Mouse (Mus musculus) adrenal gland, adult (tissue): ENCODE results near the gene Eps8l1.

ENCODE experiments used
- DNase-seq, 2 experiments: peaks; one replicate each; pipeline ENCODE4 v3.0.0; 2022 to 2023; ENCODE audit warnings: low spot score in 1 of 2; ENCODE audit not compliant: inconsistent age in 2 of 2

Gene Eps8l1

DNA sequence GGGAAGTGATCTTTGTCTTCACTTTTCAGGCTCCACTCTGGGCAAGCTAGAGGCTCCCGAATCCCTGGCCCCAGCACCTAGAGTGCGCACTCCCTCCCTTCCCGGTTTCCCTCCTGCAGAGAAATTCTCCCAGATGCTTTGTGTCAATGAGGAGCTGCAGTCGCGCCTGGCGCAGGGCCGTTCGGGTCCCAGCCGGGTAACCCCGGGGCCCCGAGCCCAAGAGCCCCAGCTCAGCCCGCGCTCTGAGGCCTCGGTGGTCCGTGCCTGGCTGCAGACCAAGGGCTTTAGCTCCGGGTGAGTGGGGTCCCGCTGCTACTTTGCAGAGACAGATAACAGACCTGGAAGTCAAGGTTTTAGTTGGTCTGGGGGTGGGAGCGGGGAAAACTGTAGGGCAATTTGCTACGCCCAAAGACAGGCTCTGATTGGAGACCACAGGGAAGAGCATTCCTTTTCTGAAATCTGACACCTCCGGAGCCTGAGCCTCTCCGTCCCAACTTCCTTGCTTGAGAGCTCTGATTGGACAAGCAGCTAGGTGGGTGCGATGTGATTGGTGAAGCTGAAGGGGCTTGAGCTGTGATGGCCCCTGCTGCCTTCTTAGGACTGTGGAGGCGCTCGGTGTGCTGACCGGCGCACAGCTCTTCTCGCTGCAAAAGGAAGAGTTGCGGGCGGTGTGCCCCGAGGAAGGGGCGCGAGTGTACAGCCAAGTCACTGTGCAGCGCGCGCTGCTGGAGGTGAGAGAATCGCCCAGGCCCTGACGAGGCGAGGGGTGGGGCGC is 17.7 kb downstream of the Eps8l1 start:
- peak; percentile 85 to 91 for DNase-seq

- no peak for DNase-seq
These were observed 18.4 kb downstream of the Eps8l1 start for GRCm38 (mm10) chr7:4478796-4479291.

- peak in 1 of 2 experiments; percentile 70 for DNase-seq
These were observed 19.2 kb downstream of the Eps8l1 start for GRCm38 (mm10) chr7:4479674-4480073.

- peak in 1 of 2 experiments; percentile 20 for DNase-seq
These were observed 21.8 kb downstream of the Eps8l1 start for GRCm38 (mm10) chr7:4482281-4482680.

DNA sequence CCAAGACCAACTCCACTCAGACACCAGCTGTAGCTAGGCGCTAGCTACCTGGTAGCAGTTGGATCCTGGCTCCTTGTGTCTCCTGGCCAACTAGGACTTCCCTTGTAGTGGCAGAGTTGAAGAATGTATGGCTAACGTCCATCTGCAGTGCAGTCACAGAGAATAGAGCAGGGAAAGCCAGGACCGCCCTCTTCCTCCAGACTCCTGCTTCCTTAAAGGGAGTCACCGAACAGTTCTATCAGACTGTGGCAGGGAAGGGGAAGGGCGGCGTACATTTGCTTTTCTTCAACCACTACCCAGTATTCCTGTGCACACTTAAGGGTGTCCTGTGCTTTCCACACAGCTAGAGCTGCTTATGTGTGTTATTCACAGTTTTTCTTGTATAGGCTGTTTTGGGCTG is 30.8 kb downstream of the Eps8l1 start:
- DNase-seq = no peak

- no peak for DNase-seq
These were observed 32.1 kb downstream of the Eps8l1 start for GRCm38 (mm10) chr7:4492284-4493224.

DNA sequence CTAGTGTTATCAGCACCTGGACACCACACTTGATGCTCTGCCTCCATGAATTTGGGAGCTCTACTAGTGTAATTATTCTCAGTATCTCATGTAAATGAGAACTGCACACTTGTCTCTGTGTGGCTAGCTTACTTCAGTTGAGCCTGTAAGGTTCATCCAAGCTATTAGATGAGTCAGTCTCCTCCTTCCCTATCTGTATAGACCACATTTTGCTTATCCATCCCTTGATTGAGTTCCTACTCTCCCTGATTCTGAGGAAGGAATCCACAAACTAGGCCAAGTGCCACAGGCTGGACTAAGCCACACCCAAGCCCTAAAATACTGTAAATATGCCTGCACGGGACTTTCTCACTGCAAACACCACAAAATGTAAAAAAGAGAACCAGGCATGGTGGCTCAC is 33.5 kb downstream of the Eps8l1 start:
- DNase-seq = no peak

DNA sequence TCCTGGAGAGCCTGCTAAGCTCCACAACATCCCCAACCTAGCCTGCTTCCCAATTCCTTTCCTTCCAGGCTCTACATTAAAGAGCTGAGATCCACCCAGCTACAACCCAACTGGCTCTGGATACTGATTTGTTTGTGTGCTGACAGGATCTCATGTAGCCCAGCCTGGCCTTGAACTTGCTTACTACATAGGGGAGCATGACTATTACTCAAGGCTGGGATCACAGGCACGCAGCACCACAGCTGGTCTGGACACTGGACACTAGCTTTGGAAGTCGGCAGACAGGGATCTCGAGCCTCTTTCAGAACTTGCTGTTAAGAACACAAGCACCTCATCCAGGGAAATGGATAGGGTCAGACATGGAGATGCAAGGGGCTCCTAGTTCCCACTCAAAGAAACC is 36.0 kb downstream of the Eps8l1 start:
- DNase-seq = peak; percentile 69 to 81

GRCm38 (mm10) chr7:4497271-4497903 is 36.9 kb downstream of the Eps8l1 start:
- no peak for DNase-seq

- DNase-seq = peak; percentile 80 to 81
These were observed 37.8 kb downstream of the Eps8l1 start for GRCm38 (mm10) chr7:4498251-4498650.

DNA sequence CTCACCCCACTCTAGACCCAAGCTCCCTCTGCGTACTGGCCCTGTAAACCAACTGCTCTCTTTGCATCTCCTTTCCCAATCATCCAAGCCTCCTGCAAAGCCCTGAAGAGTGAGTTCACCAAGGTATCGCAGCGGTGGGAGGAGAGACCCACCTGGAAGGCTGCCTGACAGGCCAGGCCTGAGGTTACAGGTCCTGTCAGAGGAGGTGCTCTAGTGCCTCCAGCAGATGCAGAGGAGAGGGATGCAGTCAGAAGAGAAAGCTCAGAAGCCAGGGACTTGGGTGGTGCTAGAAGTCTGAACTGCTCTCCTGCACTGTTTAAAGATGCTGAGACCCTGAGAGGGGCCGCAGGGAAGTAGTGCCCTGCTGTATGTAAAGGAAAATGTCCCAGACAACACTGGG is 38.6 kb downstream of the Eps8l1 start:
- no peak for DNase-seq

DNA sequence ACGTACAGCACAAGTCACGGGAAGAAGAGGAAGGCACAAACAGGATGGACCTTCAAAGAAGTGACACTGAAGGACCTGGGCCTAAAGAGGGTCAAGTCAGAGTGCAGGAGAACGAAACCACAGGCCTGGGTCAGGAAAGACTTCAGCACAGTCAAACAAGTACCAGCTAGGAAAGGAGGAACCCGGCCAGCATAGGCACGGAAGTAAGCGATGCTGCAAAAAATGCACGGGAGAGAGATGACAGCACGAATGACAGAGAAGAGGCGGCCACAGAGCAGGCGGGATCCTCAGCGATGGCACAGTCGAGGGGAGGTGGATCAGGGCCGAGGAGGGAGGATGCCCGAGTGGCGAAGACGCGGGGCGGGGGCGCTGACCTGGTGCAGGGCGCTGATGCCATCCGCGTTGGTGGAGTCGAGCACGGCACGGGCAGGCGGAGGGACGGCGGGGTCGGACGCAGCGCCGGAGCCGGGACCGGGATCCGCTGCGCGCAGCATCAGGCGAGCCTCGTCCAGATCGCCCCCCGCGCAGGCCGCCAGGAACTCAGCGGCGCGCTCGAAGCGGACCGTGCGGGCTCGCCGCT is 40.5 kb downstream of the Eps8l1 start:
- DNase-seq = peak; percentile 75 to 87

DNA sequence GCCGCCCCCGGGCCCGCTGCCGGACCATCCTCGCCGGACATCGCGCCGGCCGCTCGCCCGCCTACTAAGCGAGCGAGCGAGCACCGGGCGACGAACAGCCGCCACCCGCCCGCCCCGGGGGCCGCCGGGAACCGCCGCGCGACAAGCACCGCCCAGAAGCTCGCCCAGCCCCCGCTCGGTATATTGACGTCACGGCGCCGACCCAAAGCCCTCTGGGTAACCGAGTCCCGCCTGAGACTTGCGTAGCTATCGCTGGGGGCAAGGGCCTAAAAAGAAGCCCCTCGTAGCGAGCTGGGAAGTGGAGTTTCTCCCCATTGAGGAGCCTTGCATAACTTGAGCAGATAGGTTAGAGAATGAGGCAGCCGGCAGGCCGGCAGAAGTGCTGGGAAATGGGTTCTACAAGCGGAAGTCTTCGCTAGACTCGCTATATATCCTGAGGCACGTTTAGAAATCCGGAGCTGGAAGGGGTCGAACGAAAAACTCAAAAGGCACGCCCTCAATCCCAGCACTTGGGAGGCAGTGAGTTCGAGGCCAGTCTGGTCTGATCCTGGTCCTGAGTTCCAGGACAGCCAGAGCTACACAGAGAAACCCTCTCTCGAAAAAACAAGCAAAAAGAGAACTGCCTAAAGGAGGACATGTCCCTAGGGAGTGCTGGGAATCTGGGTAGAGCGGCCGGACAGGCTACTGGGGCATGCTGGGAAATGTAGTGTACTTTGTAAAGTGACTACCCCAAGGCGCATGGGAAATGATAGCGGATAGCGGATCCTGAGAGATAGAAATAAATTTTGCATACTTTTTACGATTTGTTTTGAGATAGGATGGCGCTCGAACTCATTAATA is 41.3 kb downstream of the Eps8l1 start, which contains the start of gene Ppp1r12c:
Ppp1r12c (minus strand) TSS at position 123 of the 840 bp plus-strand sequence.
- peak; percentile 96 to 98 for DNase-seq

DNA sequence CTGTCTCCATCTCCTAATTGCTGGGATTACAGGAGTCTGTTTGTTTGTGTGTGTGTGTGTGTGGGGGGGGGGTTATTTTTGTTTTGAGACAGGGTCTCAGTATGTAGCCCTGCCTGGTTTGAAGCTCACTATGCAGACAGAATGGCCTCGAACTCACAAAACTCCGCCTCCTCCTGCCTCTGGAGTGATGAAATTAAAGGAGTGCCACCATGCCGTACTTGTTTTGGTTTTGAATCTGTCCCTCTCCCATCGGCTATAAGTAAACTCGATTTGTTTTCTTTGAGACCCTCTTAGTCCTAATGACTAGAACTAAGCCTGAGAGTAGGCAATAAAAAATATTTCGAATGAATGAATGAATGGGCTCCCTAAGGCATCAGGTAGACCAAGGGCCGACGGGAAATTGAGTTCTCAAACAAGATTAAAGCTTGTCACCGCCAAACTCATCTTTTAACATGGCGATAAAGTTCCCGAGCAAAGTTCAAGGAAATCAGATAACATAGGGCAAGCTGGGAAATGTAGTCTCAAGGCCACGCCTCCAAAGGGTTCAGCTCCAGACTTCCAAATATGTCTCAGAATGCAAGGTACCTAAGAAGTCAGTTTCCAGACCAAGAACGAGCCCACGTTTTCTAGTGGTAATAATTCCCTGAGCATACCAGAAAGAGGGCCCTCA is 42.1 kb downstream of the Eps8l1 start:
- peak; percentile 67 to 92 for DNase-seq

- DNase-seq = no peak
These were observed 42.6 kb downstream of the Eps8l1 start for GRCm38 (mm10) chr7:4503100-4503499.

DNA sequence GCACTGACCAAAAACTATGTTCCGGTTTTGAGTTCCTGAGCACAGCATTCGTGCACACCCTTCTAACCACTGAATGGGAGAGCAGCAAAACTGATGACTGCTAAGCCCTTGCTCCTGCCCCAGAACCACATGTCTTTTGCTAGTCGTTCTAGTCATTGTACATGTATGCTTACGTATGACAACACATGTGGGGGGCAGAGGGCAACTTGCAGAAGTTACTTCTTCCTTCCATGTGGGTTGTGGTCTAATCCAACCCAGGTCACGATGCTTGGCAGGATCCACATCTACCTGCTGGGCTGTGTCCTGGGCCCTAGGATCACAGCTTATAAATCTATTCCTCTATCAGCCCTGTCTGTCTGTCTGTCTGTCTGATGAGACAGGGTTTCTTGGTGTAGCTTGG is 43.4 kb downstream of the Eps8l1 start:
- DNase-seq = no peak

DNA sequence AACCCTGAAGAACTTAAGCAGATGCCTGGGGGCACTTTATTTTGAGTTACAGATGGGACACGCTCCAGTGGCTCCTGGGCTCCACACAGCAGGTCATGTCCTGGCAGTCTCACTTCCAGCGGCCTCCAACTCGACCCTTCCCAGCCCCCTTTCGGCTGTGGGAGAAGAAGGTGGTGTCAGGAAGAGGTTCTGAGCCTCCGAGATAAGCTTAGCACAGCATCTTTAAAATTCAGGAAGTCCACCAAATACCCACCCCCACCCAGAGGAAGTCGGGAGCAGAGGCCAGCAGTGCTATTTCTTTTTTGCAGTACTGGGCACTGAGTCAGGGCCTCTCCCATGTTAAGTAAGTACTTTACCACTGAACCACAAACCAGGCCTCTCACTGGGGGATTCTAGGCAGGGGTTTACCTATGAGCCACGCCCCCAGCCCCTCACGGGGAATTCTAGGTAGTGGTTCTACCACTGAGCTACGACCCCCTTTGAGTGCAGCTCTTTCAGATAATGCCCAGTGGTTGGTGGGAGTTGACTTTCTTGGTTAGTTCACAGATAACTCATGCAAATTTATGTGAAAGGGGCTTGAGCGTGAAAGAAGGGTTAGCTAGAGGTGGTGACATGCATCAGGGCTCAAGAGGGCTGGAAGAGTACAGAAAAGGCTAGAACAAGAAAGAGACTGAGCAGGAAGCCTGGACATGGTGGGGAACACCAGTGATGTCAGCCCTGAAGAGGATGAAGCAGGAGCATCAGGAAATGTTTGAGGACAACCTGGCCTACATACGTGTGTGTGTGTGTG is 44.4 kb downstream of the Eps8l1 start:
- DNase-seq = peak in 1 of 2 experiments; percentile 51

DNA sequence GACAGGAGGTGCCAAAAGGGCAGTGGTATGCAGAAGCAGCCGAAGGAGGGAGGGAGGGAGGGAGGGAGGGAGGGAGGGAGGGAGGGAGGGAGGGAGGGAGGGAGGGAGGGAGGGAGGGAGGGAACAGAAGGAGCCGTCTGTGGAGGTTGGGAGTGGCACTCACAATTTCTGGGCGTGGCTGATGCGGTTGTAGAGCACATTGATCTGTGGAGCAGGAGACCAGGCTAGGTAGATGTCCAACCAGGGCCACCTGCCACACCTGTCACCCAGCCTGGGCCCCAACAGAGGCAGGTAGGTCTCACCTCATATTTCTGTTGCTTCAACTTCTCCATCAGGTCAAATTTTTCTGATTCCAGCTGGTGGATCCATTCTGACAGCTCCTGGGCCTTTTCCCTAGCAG is 46.7 kb downstream of the Eps8l1 start:
- no peak for DNase-seq
